Mouse (Mus musculus) liver, postnatal 0 days (tissue): Measurements from ENCODE around the gene Gm20388.
"Not testable (repeated sequence)": the region's sequence is repeated elsewhere in the genome, so short reads cannot be mapped to it uniquely, and the experiment has no call there.

ENCODE experiments used
- CTCF ChIP-seq: sonication (generic); IDR thresholded peaks from 2 replicates; pipeline ENCODE4 v1.5.1; 2016; ENCODE audit warnings: antibody characterized with exemption, low read depth
- EP300 ChIP-seq: IDR thresholded peaks from 2 replicates; pipeline ENCODE4 v1.6.1; 2016; ENCODE audit warnings: antibody characterized with exemption, low read depth, mild to moderate bottlenecking

GRCm38 (mm10) chr8:123102855-123103254 lies 3192.2 kb downstream of the Gm20388 start:
- not testable (repeated sequence) for TF ChIP-seq EP300, CTCF
